Comparison of ENCODE assay signal across 8 mouse cellular contexts in the genomic region with DNA sequence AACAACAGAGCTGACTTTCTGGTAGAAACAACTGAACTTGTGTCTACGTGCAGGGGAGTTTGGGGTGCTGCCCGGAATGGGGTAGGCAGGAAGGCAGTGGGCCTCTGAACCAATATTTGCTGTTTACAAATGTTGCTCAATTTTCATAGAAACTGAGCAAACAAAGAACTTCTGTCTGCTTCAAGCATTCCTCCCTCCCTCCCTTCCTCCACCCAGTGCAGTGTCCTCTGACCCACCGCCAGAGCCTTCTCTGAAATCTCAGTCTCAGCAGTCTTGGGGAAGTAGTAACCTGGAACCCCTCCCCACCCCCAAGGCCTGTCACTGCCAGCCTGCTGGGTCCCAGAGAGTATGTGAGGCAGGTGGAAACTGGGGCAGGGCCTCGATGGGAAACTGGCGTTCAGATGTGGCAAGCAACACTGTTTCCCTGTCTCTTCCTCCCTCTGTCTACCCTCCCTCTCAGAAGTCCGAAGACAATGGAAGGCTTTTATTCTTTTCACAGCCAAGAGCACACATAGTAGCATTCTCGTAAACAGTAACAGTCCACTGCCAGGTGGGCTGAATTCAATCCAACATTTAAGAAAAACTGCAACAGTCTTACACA. TPM values are rescaled to one million over a fixed set of nuclear protein-coding genes. Genes with fewer than 3 reads are reported as not detected.
DNase-seq lines count a peak whose midpoint lies in the region; ATAC-seq and TF ChIP-seq lines count a peak whose summit lies in the region.
"Had no signal": no experiment of that assay in that cellular context is flagged by ENCODE, and none has a peak within 500 bp of the region (broad histone marks: within the 10 kb centered on the region; RNA-seq: fewer than 3 reads in every experiment).

No protein-coding gene starts in this region.

- no peak for ATAC-seq in hindbrain, embryonic 11.5 days (ENCODE audit: low FRiP score)
- ATAC-seq in liver, embryonic 14.5 days (ENCODE audit: insufficient read depth) = peak; percentile 48; the same call in 1 of the 2 replicates
- peak; percentile 53; the same call in 1 of the 2 replicates for ATAC-seq in stomach, embryonic 16.5 days (ENCODE audit: insufficient read depth, low FRiP score)

- no peak for TF ChIP-seq CTCF in left cerebral cortex, adult 2 months (IDR thresholded peaks at IDR 0.05)
- TF ChIP-seq CTCF in liver, embryonic 14.5 days (IDR thresholded peaks at IDR 0.05; ENCODE audit: low read depth) = no peak
- TF ChIP-seq CTCF in thymus, adult 2 months (IDR thresholded peaks at IDR 0.05; ENCODE audit: borderline replicate concordance, control insufficient read depth, extremely low read depth, insufficient read depth, low read length, poor library complexity) = no peak

- no peak for TF ChIP-seq EP300 in liver, embryonic 14.5 days (IDR thresholded peaks at IDR 0.05; ENCODE audit: low read depth)

- no peak overlapping the region for H3K4me3 ChIP-seq in left cerebral cortex, adult 2 months
- H3K4me3 ChIP-seq in hindbrain, embryonic 11.5 days (ENCODE audit: low read depth, low read length) = no peak overlapping the region
- H3K4me3 ChIP-seq in liver, embryonic 14.5 days (ENCODE audit: insufficient read depth in 1 of 2, low read depth in 2 of 2, low read length in 2 of 2) = no peak overlapping the region
- no peak overlapping the region for H3K4me3 ChIP-seq in stomach, embryonic 16.5 days (replicated peaks; ENCODE audit: low read length)
- no peak overlapping the region for H3K4me3 ChIP-seq in thymus, adult 2 months (ENCODE audit: control insufficient read depth, insufficient read depth, low read length)

- no peaks in the 10 kb centered on the region for H3K9me3 ChIP-seq in hindbrain, embryonic 11.5 days (ENCODE audit: control insufficient read depth, low read length)
- no peaks in the 10 kb centered on the region for H3K9me3 ChIP-seq in liver, embryonic 14.5 days (ENCODE audit: control insufficient read depth, low read length)
- H3K9me3 ChIP-seq in stomach, embryonic 16.5 days (replicated peaks; ENCODE audit: control insufficient read depth, low read length) = no peaks in the 10 kb centered on the region

- no peaks in the 10 kb centered on the region for H3K4me1 ChIP-seq in hindbrain, embryonic 11.5 days (replicated peaks; ENCODE audit: control insufficient read depth, insufficient read depth, low read length)
- peaks cover 0 to 28% of the 10 kb centered on the region in 2 experiments; a peak in 2 of 4 replicates for H3K4me1 ChIP-seq in liver, embryonic 14.5 days (replicated peaks; ENCODE audit: control insufficient read depth in 2 of 2, insufficient read depth in 2 of 2, low read length in 1 of 2)
- H3K4me1 ChIP-seq in stomach, embryonic 16.5 days (ENCODE audit: control insufficient read depth, insufficient read depth, low read length) = peaks cover 15% of the 10 kb centered on the region
- H3K4me1 ChIP-seq in thymus, adult 2 months (replicated peaks; ENCODE audit: control insufficient read depth, insufficient read depth, low read length) = peaks cover 27% of the 10 kb centered on the region

- intact Hi-C loops in left cerebral cortex, adult 2 months (cut with DNase I) = no loop called here

- 61% methylated on average over 7 of the region's 7 CpGs for WGBS in hindbrain, embryonic 11.5 days
- WGBS in liver, embryonic 14.5 days (ENCODE audit: insufficient replicate concordance) = 50% methylated on average over 7 of the region's 7 CpGs
- 49% methylated on average over 7 of the region's 7 CpGs for WGBS in stomach, embryonic 16.5 days
- 73% methylated on average over 7 of the region's 7 CpGs for WGBS in thymus, adult 2 months

- no peak overlapping the region for H3K9ac ChIP-seq in hindbrain, embryonic 11.5 days (ENCODE audit: low read depth, low read length)
- H3K9ac ChIP-seq in liver, embryonic 14.5 days (replicated peaks) = no peak overlapping the region
- 0 out of 2 replicates have a peak overlapping the region, but pooled peaks have one; percentile 5 for H3K9ac ChIP-seq in stomach, embryonic 16.5 days (ENCODE audit: low read length)

- DNase-seq in left cerebral cortex, adult 2 months (ENCODE audit: extremely low spot score in 1 of 2, low spot score in 2 of 2) = no peak
- DNase-seq in left cerebral cortex, adult 8-10 months (ENCODE audit: low spot score in 2 of 2) = no peak
- DNase-seq in hindbrain, embryonic 11.5 days (ENCODE audit: low spot score) = no peak
- no peak for DNase-seq in liver, embryonic 14.5 days (ENCODE audit: low read depth in 3 of 3, low spot score in 3 of 3)
- no peak for DNase-seq in thymus, adult 2 months
- DNase-seq in MN1 (ENCODE audit: low spot score) = no peak

- H3K27me3 ChIP-seq in hindbrain, embryonic 11.5 days (ENCODE audit: control insufficient read depth, insufficient read depth, low read length) = no peaks in the 10 kb centered on the region
- no peaks in the 10 kb centered on the region for H3K27me3 ChIP-seq in liver, embryonic 14.5 days (ENCODE audit: control insufficient read depth, insufficient read depth, low read length)
- H3K27me3 ChIP-seq in stomach, embryonic 16.5 days (ENCODE audit: control insufficient read depth, insufficient read depth, low read length) = no peaks in the 10 kb centered on the region
- no peaks in the 10 kb centered on the region for H3K27me3 ChIP-seq in thymus, adult 2 months (ENCODE audit: control insufficient read depth, insufficient read depth, low read length)

- no peaks in the 10 kb centered on the region for H3K36me3 ChIP-seq in hindbrain, embryonic 11.5 days (ENCODE audit: control insufficient read depth, insufficient read depth, low read length)
- no peaks in the 10 kb centered on the region for H3K36me3 ChIP-seq in liver, embryonic 14.5 days (replicated peaks; ENCODE audit: control insufficient read depth, insufficient read depth, low read depth)
- no peaks in the 10 kb centered on the region for H3K36me3 ChIP-seq in stomach, embryonic 16.5 days (ENCODE audit: control insufficient read depth, insufficient read depth, low read length)
- H3K36me3 ChIP-seq in thymus, adult 2 months (ENCODE audit: control insufficient read depth, insufficient read depth, low read length) = no peaks in the 10 kb centered on the region

- peak overlapping the region; percentile 19; the same call in 1 of the 2 replicates for H3K27ac ChIP-seq in left cerebral cortex, adult 2 months
- 0 out of 2 replicates have a peak overlapping the region, but pooled peaks have one; percentile 10 for H3K27ac ChIP-seq in hindbrain, embryonic 11.5 days (ENCODE audit: low read depth, low read length)
- peak overlapping the region; percentile 47 for H3K27ac ChIP-seq in liver, embryonic 14.5 days
- H3K27ac ChIP-seq in stomach, embryonic 16.5 days (ENCODE audit: low read length) = peak overlapping the region; percentile 10; the same call in 1 of the 2 replicates
- no peak overlapping the region for H3K27ac ChIP-seq in thymus, adult 2 months (ENCODE audit: control insufficient read depth, insufficient read depth, low read length)

- no peak for TF ChIP-seq POLR2A in thymus, adult 2 months (IDR thresholded peaks at IDR 0.05; ENCODE audit: control insufficient read depth, extremely low read depth, insufficient read depth, low read length, poor library complexity)

- no peak overlapping the region for H3K4me2 ChIP-seq in hindbrain, embryonic 11.5 days (replicated peaks; ENCODE audit: low read depth, low read length)
- H3K4me2 ChIP-seq in liver, embryonic 14.5 days (ENCODE audit: low read depth) = no peak overlapping the region
- no peak overlapping the region for H3K4me2 ChIP-seq in stomach, embryonic 16.5 days (ENCODE audit: low read depth, low read length)

RNA-seq across cellular contexts. Expression of gene Trf, which starts 4.4 kb away (rescaled TPM):
- 100 to 1,000 TPM; 131 to 135 TPM for total RNA-seq in left cerebral cortex, adult 2 months (2021)
- 100 to 1,000 TPM; 378 to 495 (median 418) TPM for total RNA-seq in left cerebral cortex, adult 8-10 months (2022)
- 20.8 and 25.8 TPM in 2 replicates for polyA plus RNA-seq in hindbrain, embryonic 11.5 days (2014; fragmentation: Nextera tagmentation; extraction: Ambion mirVana)
- 1,880 and 2,444 TPM in 2 replicates for polyA plus RNA-seq in liver, embryonic 14.5 days (2012; rRNA removed)
- polyA plus RNA-seq in liver, embryonic 14.5 days (2014; fragmentation: Nextera tagmentation; extraction: Ambion mirVana) = 4,893 and 4,971 TPM in 2 replicates
- 380 and 455 TPM in 2 replicates for polyA plus RNA-seq in stomach, embryonic 16.5 days (2015; fragmentation: Nextera tagmentation; extraction: Ambion mirVana)
- 149 and 198 TPM in 2 replicates for polyA plus RNA-seq in thymus, adult 2 months (2012; rRNA removed)

RNA-seq across cellular contexts. Expression of gene Gm20425, which starts 4.6 kb away (rescaled TPM):
- total RNA-seq in left cerebral cortex, adult 2 months (2021) = 10 to 100 TPM in 1 of 2 experiments, 1 to 10 TPM in 1; 8.5 to 11.7 TPM
- total RNA-seq in left cerebral cortex, adult 8-10 months (2022) = 10 to 100 TPM in 3 of 4 experiments, 1 to 10 TPM in 1; 8.8 to 15.2 (median 12.5) TPM
- polyA plus RNA-seq in hindbrain, embryonic 11.5 days (2014; fragmentation: Nextera tagmentation; extraction: Ambion mirVana) = 0.21 and 1.6 TPM in 2 replicates
- 0.16 and 0.27 TPM in 2 replicates for polyA plus RNA-seq in liver, embryonic 14.5 days (2012; rRNA removed)
- polyA plus RNA-seq in liver, embryonic 14.5 days (2014; fragmentation: Nextera tagmentation; extraction: Ambion mirVana) = 1.7 and 4.2 TPM in 2 replicates
- polyA plus RNA-seq in stomach, embryonic 16.5 days (2015; fragmentation: Nextera tagmentation; extraction: Ambion mirVana) = 2.0 and 7.3 TPM in 2 replicates
- polyA plus RNA-seq in thymus, adult 2 months (2012; rRNA removed) = not detected in 2 replicates
- polyA plus RNA-seq: large intestine, adult 2 months had no signal

RNA-seq across cellular contexts. Expression of gene Srprb, which starts 32.7 kb away (rescaled TPM):
- 10 to 100 TPM; 17.6 to 20.5 TPM for total RNA-seq in left cerebral cortex, adult 2 months (2021)
- 10 to 100 TPM; 17.5 to 18.8 (median 17.9) TPM for total RNA-seq in left cerebral cortex, adult 8-10 months (2022)
- polyA plus RNA-seq in hindbrain, embryonic 11.5 days (2014; fragmentation: Nextera tagmentation; extraction: Ambion mirVana) = 55.0 and 59.4 TPM in 2 replicates
- 17.1 and 17.8 TPM in 2 replicates for polyA plus RNA-seq in liver, embryonic 14.5 days (2012; rRNA removed)
- 17.8 and 18.4 TPM in 2 replicates for polyA plus RNA-seq in liver, embryonic 14.5 days (2014; fragmentation: Nextera tagmentation; extraction: Ambion mirVana)
- polyA plus RNA-seq in stomach, embryonic 16.5 days (2015; fragmentation: Nextera tagmentation; extraction: Ambion mirVana) = 52.1 and 59.8 TPM in 2 replicates
- polyA plus RNA-seq in thymus, adult 2 months (2012; rRNA removed) = 47.4 and 51.3 TPM in 2 replicates
